Mouse (Mus musculus): ENCODE data around the gene Lcor. TPM values are rescaled to one million over a fixed set of nuclear protein-coding genes. Genes with fewer than 3 reads are reported as not detected.
A peak's percentile ranks its signal among the peaks of the same experiment; 100 is the strongest.

Gene Lcor
- 26.5 and 27.9 TPM in 2 replicates for polyA plus RNA-seq (2015; fragmentation: Nextera tagmentation; extraction: Ambion mirVana)

DNA sequence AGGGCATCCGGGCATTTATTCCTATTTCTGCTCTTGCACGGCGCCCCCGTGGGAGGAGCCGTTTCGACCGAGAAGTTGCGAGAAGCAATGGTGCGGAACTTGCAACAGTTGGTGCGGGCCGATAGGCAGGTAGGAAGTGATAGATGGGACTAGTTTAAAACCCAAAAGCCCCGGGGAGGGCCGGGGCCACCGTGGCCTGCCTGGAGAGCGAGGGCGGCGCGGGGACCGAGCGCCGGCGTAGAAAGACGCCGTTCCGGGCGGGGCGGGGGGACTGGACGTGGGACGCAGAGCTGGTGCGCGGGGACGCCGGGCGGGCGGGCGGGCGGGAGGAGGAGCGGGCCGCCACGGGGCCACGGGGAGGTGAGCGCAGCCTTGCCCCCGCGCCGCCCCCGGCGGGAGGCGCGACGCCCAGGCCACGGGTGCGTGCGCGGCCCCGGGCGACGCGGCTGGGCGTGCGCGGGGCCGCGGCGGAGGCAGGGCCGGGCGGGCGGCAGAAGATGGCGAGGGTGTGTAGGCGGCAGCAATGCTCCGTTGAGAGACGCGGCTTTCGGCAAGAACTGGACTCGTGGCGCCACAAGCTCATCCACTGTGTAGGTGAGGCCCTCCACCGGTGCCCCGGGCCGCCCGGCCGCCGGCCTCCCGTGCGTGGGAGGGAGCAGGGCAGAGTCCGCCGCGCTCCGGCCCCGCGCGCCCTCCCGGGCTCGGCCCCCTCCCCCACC lies at the start of gene Lcor:
Lcor (plus strand) TSS at position 448 of the 719 bp plus-strand sequence.
- peak within 1 kb of the TSS; percentile 95 for H3K4me3 ChIP-seq
- H3K36me3 ChIP-seq = no peaks in the 10 kb centered on the region
- H3K27me3 ChIP-seq = 0 out of 2 replicates have a peak, but pooled peaks cover 3% of the 10 kb centered on the region
- H3K9me3 ChIP-seq = no peaks in the 10 kb centered on the region
- peak within 1 kb of the TSS; percentile 99 for H3K27ac ChIP-seq
- peak within 1 kb of the TSS; percentile 95 for H3K9ac ChIP-seq
- WGBS = under 1% methylated on average over 64 of the region's 92 CpGs
- peaks cover 32% of the 10 kb centered on the region for H3K4me1 ChIP-seq (replicated peaks)
- peak; percentile 94 for ATAC-seq (ENCODE audit: low FRiP score)
- H3K4me2 ChIP-seq = peak within 1 kb of the TSS; percentile 71

GRCm38 (mm10) chr19:41435366-41435765 lies 47.1 kb upstream of the Lcor start:
- ATAC-seq (ENCODE audit: low FRiP score) = no peak
- H3K27ac ChIP-seq = no peak overlapping the region
- H3K9me3 ChIP-seq = no peaks in the 10 kb centered on the region
- WGBS = 88% methylated on average over 10 of the region's 10 CpGs
- H3K4me3 ChIP-seq = no peak overlapping the region
- H3K9ac ChIP-seq = no peak overlapping the region
- no peaks in the 10 kb centered on the region for H3K36me3 ChIP-seq
- no peaks in the 10 kb centered on the region for H3K4me1 ChIP-seq (replicated peaks)
- H3K27me3 ChIP-seq = no peaks in the 10 kb centered on the region
- no peak overlapping the region for H3K4me2 ChIP-seq

- Histone ChIP-seq H3K4me1 (replicated peaks) (no peaks in the 10 kb centered on the region), H3K9me3 (no peaks in the 10 kb centered on the region), H3K9ac (no peak overlapping the region), H3K4me3 (no peak overlapping the region), H3K27me3 (peaks cover 6% of the 10 kb centered on the region), H3K36me3 (no peaks in the 10 kb centered on the region), H3K27ac (no peak overlapping the region), H3K4me2 (no peak overlapping the region)
- no peak for ATAC-seq (ENCODE audit: low FRiP score)
- WGBS = 95% methylated on average over 9 of the region's 9 CpGs
These were observed 46.0 kb upstream of the Lcor start for GRCm38 (mm10) chr19:41436461-41436860.

GRCm38 (mm10) chr19:41438953-41439352 lies 43.5 kb upstream of the Lcor start:
- 89% methylated on average over 6 of the region's 6 CpGs for WGBS
- no peak for ATAC-seq (ENCODE audit: low FRiP score)
- no peak overlapping the region for H3K9ac ChIP-seq
- no peak overlapping the region for H3K4me3 ChIP-seq
- no peaks in the 10 kb centered on the region for H3K9me3 ChIP-seq
- H3K36me3 ChIP-seq = no peaks in the 10 kb centered on the region
- H3K4me2 ChIP-seq = no peak overlapping the region
- peaks cover 13% of the 10 kb centered on the region for H3K27me3 ChIP-seq
- H3K27ac ChIP-seq = no peak overlapping the region
- H3K4me1 ChIP-seq (replicated peaks) = peaks cover 6% of the 10 kb centered on the region; the same call in 1 of the 2 replicates

- no peak overlapping the region for H3K27ac ChIP-seq
- no peak overlapping the region for H3K4me2 ChIP-seq
These were observed 41.0 kb upstream of the Lcor start for GRCm38 (mm10) chr19:41441446-41441845.

GRCm38 (mm10) chr19:41441911-41442607 lies 40.4 kb upstream of the Lcor start:
- peak overlapping the region; percentile 45 for H3K4me2 ChIP-seq
- H3K4me3 ChIP-seq = peak overlapping the region; percentile 7; the same call in 1 of the 2 replicates
- WGBS = 14% methylated on average over 20 of the region's 20 CpGs
- ATAC-seq (ENCODE audit: low FRiP score) = no peak
- H3K27me3 ChIP-seq = peaks cover 13% of the 10 kb centered on the region
- H3K36me3 ChIP-seq = no peaks in the 10 kb centered on the region
- H3K27ac ChIP-seq = no peak overlapping the region
- H3K9me3 ChIP-seq = no peaks in the 10 kb centered on the region
- peaks cover 6% of the 10 kb centered on the region; the same call in 1 of the 2 replicates for H3K4me1 ChIP-seq (replicated peaks)
- H3K9ac ChIP-seq = no peak overlapping the region

More at GRCm38 (mm10) chr19:41441446-41441845, 41.0 kb upstream of the Lcor start:
- WGBS = 16% methylated on average over 3 of the region's 3 CpGs
- H3K36me3 ChIP-seq = no peaks in the 10 kb centered on the region
- peaks cover 13% of the 10 kb centered on the region for H3K27me3 ChIP-seq
- ATAC-seq (ENCODE audit: low FRiP score) = no peak
- H3K9me3 ChIP-seq = no peaks in the 10 kb centered on the region
- peaks cover 6% of the 10 kb centered on the region; the same call in 1 of the 2 replicates for H3K4me1 ChIP-seq (replicated peaks)
- H3K4me3 ChIP-seq = no peak overlapping the region
- no peak overlapping the region for H3K9ac ChIP-seq

DNA sequence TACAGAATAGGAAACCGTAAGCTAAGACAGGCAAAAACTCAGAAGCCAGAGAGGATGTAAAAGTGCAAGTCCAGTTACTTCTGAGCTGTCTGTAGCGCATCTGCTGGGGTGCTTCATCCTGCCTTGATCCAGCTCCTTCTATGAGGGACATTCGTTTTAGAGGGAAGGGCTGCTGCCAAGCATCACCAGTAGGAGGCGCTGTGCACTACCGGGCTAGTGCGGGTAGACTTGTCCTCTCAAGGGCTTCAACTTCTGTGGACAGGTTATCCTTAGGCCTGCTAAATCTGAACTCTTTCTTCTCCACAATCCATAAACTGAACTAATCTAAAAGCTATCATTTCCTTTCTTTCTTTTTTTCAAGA lies 39.8 kb upstream of the Lcor start:
- peaks cover 13% of the 10 kb centered on the region for H3K27me3 ChIP-seq
- ATAC-seq (ENCODE audit: low FRiP score) = no peak
- H3K36me3 ChIP-seq = no peaks in the 10 kb centered on the region
- no peaks in the 10 kb centered on the region for H3K9me3 ChIP-seq
- peak overlapping the region; percentile 45; the same call in 1 of the 2 replicates for H3K4me2 ChIP-seq
- no peak overlapping the region for H3K27ac ChIP-seq
- H3K9ac ChIP-seq = no peak overlapping the region
- H3K4me3 ChIP-seq = peak overlapping the region; percentile 7; the same call in 1 of the 2 replicates
- 20% methylated on average over 6 of the region's 6 CpGs for WGBS
- peaks cover 6% of the 10 kb centered on the region; the same call in 1 of the 2 replicates for H3K4me1 ChIP-seq (replicated peaks)

DNA sequence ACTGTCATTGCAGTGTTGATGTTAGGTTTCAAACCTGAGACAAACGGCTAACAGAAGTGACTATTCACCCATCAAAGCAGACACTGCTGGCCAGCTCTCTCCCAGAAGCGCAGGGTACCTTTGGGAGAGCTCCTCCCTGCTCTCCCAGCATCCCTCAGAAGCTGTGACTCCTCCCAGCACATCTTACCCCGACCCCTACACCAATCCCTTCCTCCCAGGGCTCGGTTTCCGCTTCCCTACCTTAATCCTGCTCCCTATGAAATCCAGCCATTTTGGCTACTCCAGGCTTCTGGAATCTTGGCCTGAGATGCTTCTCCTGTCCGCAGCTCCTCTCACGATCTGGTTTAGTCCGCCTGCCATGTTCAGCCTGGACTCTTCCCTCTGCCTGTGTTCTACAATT lies 37.9 kb upstream of the Lcor start:
- H3K9me3 ChIP-seq = no peaks in the 10 kb centered on the region
- H3K27ac ChIP-seq = no peak overlapping the region
- no peak for ATAC-seq (ENCODE audit: low FRiP score)
- no peak overlapping the region for H3K4me3 ChIP-seq
- no peaks in the 10 kb centered on the region for H3K36me3 ChIP-seq
- peaks cover 6% of the 10 kb centered on the region; the same call in 1 of the 2 replicates for H3K4me1 ChIP-seq (replicated peaks)
- H3K27me3 ChIP-seq = peaks cover 13% of the 10 kb centered on the region
- WGBS = 77% methylated on average over 8 of the region's 8 CpGs
- no peak overlapping the region for H3K9ac ChIP-seq
- no peak overlapping the region for H3K4me2 ChIP-seq

GRCm38 (mm10) chr19:41445013-41445610 lies 37.3 kb upstream of the Lcor start:
- no peaks in the 10 kb centered on the region for H3K9me3 ChIP-seq
- H3K4me1 ChIP-seq (replicated peaks) = peaks cover 6% of the 10 kb centered on the region; the same call in 1 of the 2 replicates
- no peak overlapping the region for H3K27ac ChIP-seq
- H3K4me2 ChIP-seq = no peak overlapping the region
- WGBS = 74% methylated on average over 10 of the region's 10 CpGs
- peaks cover 13% of the 10 kb centered on the region for H3K27me3 ChIP-seq
- no peak overlapping the region for H3K4me3 ChIP-seq
- ATAC-seq (ENCODE audit: low FRiP score) = no peak
- H3K36me3 ChIP-seq = no peaks in the 10 kb centered on the region
- H3K9ac ChIP-seq = no peak overlapping the region

DNA sequence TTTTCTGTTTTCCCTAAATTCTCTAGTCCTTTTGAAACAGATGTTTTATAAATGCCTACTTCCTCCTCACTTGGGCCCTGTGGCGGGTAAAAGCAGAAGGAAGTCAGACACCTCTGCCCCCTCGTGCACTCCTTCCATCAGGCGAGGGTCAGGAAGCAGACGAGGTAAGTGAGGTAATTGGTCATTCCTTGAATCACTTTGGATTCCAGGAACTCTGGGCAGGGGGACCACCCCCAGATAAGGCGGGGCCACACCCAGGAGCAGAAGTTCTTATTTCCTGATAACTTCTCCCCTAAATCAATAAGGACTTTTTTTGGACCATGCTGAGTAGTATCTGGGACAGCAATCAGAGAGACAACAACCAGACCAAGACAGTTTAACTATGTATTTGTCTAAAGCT lies 36.7 kb upstream of the Lcor start:
- Histone ChIP-seq H3K4me1 (replicated peaks) (peaks cover 6% of the 10 kb centered on the region; the same call in 1 of the 2 replicates), H3K4me3 (no peak overlapping the region), H3K9ac (no peak overlapping the region), H3K27me3 (peaks cover 13% of the 10 kb centered on the region), H3K4me2 (no peak overlapping the region), H3K9me3 (no peaks in the 10 kb centered on the region), H3K27ac (no peak overlapping the region), H3K36me3 (no peaks in the 10 kb centered on the region)
- WGBS = 72% methylated on average over 5 of the region's 5 CpGs
- no peak for ATAC-seq (ENCODE audit: low FRiP score)

- Histone ChIP-seq H3K27me3 (0 out of 2 replicates have a peak, but pooled peaks cover 5% of the 10 kb centered on the region), H3K4me3 (no peak overlapping the region)
- 94% methylated on average over 2 of the region's 2 CpGs for WGBS
These were observed 35.3 kb upstream of the Lcor start for GRCm38 (mm10) chr19:41447166-41447565.

DNA sequence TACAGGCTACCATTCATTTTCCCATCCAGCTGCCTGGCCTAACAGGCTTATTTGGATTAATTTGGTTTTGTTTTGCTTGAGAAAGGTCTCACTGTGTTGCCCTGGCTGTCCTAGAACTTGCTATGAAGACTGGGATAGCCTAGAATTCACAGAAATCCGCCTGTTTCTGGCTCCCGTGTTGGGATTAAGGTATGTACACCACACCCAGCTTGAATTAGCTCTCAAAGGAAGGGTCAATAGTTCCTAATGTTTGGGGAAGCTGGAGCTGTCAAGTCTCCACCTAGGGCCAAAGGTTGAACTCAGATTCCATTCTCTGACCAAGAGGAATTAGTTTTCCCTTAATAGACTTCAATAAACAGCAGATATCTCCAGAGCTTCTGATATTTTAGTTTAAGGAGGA lies 34.7 kb upstream of the Lcor start:
- H3K27me3 ChIP-seq = 0 out of 2 replicates have a peak, but pooled peaks cover 5% of the 10 kb centered on the region
- no peaks in the 10 kb centered on the region for H3K36me3 ChIP-seq
- H3K4me3 ChIP-seq = no peak overlapping the region
- no peak overlapping the region for H3K4me2 ChIP-seq
- no peak for ATAC-seq (ENCODE audit: low FRiP score)
- WGBS = 89% methylated on average over 2 of the region's 2 CpGs
- no peak overlapping the region for H3K27ac ChIP-seq
- no peak overlapping the region for H3K9ac ChIP-seq
- H3K9me3 ChIP-seq = no peaks in the 10 kb centered on the region
- H3K4me1 ChIP-seq (replicated peaks) = no peaks in the 10 kb centered on the region

More at GRCm38 (mm10) chr19:41447166-41447565, 35.3 kb upstream of the Lcor start:
- no peaks in the 10 kb centered on the region for H3K9me3 ChIP-seq
- no peak for ATAC-seq (ENCODE audit: low FRiP score)
- peaks cover 3% of the 10 kb centered on the region; the same call in 1 of the 2 replicates for H3K4me1 ChIP-seq (replicated peaks)
- H3K9ac ChIP-seq = no peak overlapping the region
- H3K36me3 ChIP-seq = no peaks in the 10 kb centered on the region
- H3K4me2 ChIP-seq = no peak overlapping the region
- H3K27ac ChIP-seq = no peak overlapping the region
